Mouse (Mus musculus): ENCODE measurements around the gene Gpn1. TPM values are rescaled to one million over a fixed set of nuclear protein-coding genes. Genes with fewer than 3 reads are reported as not detected.

The Gpn1 gene
- total RNA-seq (2023): 51.8 to 60.6 TPM (median 54.0 TPM) in 4 replicates

DNA sequence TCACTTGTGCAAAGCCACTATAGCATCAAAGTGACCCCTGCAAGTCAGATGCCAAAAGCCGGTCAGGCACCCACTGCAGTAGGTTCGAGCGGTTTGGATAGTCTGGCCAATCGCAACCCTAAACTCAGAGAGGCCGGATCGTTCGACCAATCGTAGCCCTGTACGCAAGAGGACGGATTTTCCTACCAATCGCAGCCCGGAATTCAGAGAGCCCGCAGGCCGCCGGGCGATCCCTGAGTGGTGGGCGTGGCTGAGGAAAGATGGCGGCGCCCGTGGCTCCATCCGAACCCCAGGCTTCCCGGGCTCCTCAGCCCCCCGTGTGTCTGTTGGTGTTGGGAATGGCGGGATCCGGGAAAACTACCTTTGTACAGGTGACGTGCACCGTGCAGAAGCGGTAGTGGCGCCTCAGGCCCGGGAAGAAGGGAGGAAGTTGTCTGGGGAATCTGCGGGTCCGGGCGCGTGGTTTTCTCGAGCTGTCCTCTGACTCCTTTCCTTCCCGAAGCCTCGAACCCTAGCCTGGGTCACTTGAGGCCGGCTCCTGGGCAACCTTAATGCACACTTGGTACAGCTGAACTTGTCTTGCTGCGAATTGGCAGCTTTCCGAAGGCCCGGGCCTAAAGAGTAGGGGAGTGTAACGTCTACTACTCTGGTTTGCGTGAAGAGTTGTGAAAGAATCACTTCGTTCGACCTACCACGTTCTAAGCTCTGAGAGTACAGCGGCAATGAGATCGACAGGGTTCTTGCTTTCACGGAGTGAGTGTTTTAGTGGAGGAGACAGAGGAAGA is at the start of gene Gpn1:
TSS of gene Gpn1 (plus strand) at position 229 of the 785 bp plus-strand sequence.

GRCm38 (mm10) chr5:31451878-31452561 is 42.5 kb upstream of the Gpn1 start, which contains the start of gene Zfp512:
Zfp512 (plus strand) TSS chr5:31452431.

DNA sequence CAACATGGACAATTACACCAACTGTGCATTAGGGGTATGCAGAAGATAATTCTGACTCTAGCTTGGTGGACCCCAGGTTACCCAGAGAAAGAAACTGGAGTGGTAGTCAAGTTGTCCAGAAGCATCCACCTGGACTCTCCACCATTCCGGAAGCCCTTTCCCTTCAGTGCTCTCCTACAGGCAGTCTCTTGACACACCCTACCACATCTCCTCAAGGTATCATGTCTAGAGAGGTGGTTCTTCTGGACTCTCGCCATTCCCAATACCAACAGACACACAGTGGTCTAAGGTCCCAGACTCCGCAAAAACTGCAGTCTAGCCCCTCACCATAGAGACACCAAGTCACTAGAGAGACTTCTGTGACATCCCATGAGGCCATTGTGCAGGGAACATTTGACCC is 9.1 kb upstream of the Gpn1 start, which contains the start of gene 4930548H24Rik:
TSS of gene 4930548H24Rik (plus strand) at position 301 of the 400 bp plus-strand sequence.

GRCm38 (mm10) chr5:31526354-31527116 is 32.0 kb downstream of the Gpn1 start, which contains the start of gene Slc4a1ap:
Slc4a1ap (plus strand) TSS chr5:31526995.

GRCm38 (mm10) chr5:31527707-31528106 is 33.2 kb downstream of the Gpn1 start, which contains the start of gene Supt7l:
Supt7l (minus strand) TSS chr5:31527807.

Other genes with a start within 250 kb of the Gpn1 start
- gene Krtcap3, start 243.1 kb upstream of the Gpn1 start, total RNA-seq (2023): 24.6 to 30.6 TPM (median 28.6 TPM) in 4 replicates
- gene Ift172, start 203.6 kb upstream of the Gpn1 start, total RNA-seq (2023): 35.4 to 45.0 TPM (median 40.9 TPM) in 4 replicates
- gene Fndc4, start 198.7 kb upstream of the Gpn1 start, total RNA-seq (2023): 0.63 to 3.9 TPM (median 1.9 TPM) in 4 replicates
- gene Gckr, start 197.3 kb upstream of the Gpn1 start, total RNA-seq (2023): 0.24 TPM in 1 of 4 replicates, not detected in the others
- gene Zfp512, start 42.3 kb upstream of the Gpn1 start, total RNA-seq (2023): 39.7 to 44.4 TPM (median 41.8 TPM) in 4 replicates
- 1.4 to 1.6 TPM (median 1.5 TPM) in 4 replicates for gene 4930548H24Rik, start 9.0 kb upstream of the Gpn1 start, total RNA-seq (2023)
- 73.9 to 86.4 TPM (median 82.0 TPM) in 4 replicates for gene Slc4a1ap, start 32.3 kb downstream of the Gpn1 start, total RNA-seq (2023)
- 25.6 to 28.9 TPM (median 28.4 TPM) in 4 replicates for gene Supt7l, start 33.1 kb downstream of the Gpn1 start, total RNA-seq (2023)
- gene Mrpl33, start 102.2 kb downstream of the Gpn1 start, total RNA-seq (2023): 75.7 to 80.4 TPM (median 76.2 TPM) in 4 replicates
- 7.8 to 12.4 TPM (median 11.1 TPM) in 4 replicates for gene Rbks, start 202.9 kb downstream of the Gpn1 start, total RNA-seq (2023)
- 56.6 to 66.5 TPM (median 62.0 TPM) in 4 replicates for gene Babam2, start 202.9 kb downstream of the Gpn1 start, total RNA-seq (2023)

All from B cell, adult 62 days (primary cell).